Mouse (Mus musculus) hindbrain, embryonic 10.5 days (tissue): ENCODE measurements around the gene Lpp. TPM values are rescaled to one million over a fixed set of nuclear protein-coding genes. Genes with fewer than 3 reads are reported as not detected.

Experiments
- microRNA counts: library from miRNA; unstranded; fragments of <30 nt; microRNA quantifications from one replicate; lab custom pipeline; 2017
- polyA plus RNA-seq: library from polyadenylated mRNA; unstranded; fragments of >200 nt; fragmentation: Nextera tagmentation; extraction: Ambion mirVana; gene quantifications from 2 replicates; pipeline ENCODE4 v1.2.1, GENCODE M21; 2016

Lpp gene
- polyA plus RNA-seq, 1 experiment from 2014 or later, result 26.6 TPM

MicroRNAs within 50 kb of the gene (microRNA counts, 519-probe panel; counts per million panel counts)
- 3,766 counts per million, percentile 87 among the panel's probes with 10 or more counts for microRNA mmu-miR-28 (lab: Ali Mortazavi, UCI)
